Mouse (Mus musculus): ENCODE data around the gene Surf2.

The Surf2 gene

DNA sequence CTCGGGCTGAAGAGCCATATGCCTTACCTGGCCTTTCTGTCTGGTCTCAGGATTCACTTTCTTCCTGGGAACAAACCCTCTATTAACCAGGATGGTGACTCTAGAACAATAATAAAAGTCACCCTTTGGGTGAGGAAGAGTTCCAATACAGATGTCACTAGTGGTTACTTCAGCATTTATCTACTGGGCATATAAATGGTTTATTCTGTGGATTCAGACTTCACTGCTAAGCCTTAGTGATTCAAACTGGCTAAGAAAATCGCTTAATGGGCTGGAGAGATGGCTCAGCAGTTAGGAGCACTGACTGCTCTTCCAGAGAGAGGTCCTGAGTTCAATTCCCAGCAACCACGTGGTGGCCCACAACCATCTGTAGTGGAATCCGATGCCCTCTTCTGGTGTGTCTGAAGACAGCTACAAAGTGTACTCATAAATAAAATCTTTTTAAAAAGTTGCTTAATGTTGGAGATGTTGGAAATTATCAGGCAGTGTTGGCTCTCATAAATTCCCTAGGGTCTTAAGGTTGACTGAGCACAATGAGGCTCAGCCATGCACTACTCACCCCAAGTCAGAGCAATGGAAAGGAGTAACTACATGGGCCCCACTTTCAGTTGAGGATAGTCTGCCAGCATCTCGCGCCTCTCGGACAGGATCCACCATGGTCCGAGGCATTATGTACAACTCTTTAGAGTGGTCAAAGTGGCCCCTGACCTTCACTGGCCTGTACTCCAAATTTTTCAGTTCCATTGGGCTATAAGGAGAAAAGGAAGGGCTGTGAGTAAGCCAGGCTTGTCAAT is 1.8 kb upstream of the Surf2 start:
- DNase-seq (ENCODE audit: low read depth, low spot score), result no peak

DNA sequence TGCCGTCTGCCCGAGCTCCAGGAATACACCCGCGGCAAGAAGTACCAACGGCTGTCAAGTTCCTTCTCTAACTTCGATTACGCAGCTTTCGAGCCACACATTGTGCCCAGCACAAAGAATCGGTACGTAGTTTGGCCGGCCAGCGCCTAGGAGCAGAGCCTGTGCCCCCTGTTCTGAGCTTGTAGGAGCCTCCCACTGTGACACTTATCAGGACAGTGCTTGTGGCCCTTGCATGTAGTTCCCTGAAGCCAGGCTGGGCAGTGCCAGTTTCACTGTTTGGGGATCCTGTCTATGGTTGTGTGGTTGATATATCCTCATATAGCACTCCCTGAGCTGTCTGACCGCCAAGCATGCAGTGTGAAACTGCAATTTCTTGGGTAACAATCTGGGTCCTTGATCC is 571 bp downstream of the Surf2 start:
- no peak for DNase-seq (ENCODE audit: low read depth, low spot score)

DNA sequence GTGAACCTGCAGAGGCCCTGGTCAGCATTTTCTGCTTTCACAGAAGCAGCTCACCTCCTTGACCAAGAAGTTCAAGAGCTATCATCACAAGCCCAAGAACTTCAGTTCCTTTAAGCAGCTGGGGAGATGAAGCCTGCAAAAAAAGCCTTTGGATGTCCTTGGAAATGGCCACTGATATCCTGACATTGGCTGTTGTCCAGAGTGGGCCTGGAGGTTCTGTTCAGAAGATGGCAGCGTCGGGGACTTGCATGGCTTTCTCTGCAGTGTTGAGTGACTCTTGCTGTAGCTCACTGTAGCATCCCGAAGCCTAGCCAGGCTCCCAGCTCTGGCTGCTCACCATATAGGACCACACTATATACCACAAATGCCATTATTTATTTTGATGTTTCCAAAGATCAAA is 3.5 kb downstream of the Surf2 start:
- no peak for DNase-seq (ENCODE audit: low read depth, low spot score)

DNA sequence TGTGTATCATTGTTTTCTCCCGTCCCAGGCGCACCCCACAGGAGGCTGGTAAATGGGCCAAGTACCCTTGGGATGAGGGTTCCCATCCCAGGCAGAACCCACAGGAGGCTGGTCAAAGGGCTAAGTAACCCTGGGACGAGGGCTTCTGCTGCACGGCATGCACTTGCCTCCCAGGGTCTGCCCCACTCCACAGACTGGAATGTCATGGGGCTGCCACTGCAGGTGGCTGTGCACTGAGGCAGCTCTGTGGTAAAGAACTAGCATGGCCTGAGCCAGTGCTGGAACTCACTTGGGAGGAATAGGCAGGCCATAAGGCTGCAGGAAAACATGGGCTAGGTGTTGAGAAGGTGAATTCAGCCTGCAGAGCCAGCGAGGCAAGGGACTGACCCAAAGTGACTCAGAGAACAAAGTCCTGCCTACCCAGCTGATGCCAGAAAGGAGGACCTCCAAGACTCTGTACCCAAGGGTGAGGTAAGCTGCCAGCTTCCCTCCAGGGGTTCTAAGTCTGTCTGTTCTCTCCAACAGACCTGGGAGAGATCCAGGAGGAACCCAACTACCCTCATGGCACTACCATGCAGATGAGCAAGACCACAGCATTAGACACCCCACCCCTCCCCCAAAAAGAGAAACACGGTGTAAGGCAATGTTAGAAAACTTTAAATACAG is 4.2 kb downstream of the Surf2 start:
- no peak for DNase-seq (ENCODE audit: low read depth, low spot score)

DNA sequence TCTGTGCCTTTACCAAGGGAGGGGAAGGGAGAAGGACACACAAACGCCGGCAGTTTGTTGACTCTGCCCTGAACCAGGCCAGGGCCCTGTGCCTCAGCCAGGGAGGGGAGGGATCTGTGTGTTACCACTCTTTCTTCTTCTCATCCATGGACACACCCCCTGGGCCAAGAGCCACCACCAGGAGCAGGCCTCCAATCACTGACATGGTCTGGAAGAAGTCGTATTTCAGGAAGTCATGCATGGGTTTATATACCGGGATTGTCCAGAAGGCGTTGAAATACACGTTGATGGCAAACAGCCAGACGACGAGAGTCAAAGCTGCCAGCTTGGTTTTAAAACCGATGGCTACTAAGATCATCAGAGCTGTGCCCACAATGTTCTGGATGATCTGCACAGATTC is 5.6 kb downstream of the Surf2 start:
- no peak for DNase-seq (ENCODE audit: low read depth, low spot score)

DNA sequence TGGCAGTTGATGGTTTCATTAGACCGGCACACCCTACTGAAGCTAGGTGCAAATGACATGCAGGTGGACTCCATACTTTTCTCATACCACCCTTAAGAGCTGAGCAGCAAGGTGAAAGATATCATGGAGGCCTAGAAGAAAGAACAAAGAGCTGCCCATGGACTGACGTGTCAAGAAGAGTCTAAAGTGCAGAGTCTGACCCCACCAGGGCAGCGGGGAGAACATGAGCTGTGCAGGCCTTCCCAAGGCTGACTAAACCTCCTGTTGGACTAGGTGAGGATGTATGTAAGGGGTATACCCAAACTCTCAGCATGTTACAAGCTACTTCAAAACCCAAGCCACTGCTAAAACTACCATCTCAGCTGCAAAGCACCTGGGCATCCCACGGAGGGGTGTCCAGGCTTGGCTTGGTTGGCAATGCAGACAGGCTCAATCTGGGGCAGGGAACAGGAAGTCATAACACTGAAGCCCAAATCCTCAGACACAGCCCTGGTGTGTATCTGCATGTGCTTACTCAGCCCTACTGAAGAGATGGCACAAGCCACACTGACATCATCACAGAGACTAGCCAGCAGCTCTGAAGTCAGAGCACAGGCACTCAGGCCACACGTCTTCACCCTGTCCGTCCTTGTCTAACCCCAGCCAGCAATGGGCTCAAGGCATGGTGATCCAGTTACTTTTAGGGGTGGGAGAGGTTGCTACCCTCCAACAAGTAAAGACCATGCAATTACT is 11.7 kb downstream of the Surf2 start:
- no peak for DNase-seq (ENCODE audit: low read depth, low spot score)

DNA sequence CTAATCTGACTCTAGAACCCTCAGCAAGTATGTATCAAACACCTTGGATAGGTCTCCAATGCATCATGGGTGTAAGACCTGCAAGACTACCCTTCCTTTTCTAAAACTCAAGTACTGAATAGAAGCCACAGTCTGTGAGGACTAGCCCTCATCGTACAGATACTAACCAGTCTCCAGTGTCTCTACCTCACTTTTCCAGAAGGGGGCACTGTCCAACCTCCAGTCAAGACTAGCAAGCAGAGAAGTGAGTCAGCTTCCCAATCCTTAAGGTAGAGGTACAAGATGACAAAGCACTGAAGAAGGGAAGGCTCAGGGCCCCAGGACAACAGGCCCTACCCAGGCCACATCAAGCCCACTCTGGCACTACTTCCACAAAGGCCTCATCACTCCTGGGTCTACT is 14.2 kb downstream of the Surf2 start:
- DNase-seq (ENCODE audit: low read depth, low spot score), result peak; percentile 80

DNA sequence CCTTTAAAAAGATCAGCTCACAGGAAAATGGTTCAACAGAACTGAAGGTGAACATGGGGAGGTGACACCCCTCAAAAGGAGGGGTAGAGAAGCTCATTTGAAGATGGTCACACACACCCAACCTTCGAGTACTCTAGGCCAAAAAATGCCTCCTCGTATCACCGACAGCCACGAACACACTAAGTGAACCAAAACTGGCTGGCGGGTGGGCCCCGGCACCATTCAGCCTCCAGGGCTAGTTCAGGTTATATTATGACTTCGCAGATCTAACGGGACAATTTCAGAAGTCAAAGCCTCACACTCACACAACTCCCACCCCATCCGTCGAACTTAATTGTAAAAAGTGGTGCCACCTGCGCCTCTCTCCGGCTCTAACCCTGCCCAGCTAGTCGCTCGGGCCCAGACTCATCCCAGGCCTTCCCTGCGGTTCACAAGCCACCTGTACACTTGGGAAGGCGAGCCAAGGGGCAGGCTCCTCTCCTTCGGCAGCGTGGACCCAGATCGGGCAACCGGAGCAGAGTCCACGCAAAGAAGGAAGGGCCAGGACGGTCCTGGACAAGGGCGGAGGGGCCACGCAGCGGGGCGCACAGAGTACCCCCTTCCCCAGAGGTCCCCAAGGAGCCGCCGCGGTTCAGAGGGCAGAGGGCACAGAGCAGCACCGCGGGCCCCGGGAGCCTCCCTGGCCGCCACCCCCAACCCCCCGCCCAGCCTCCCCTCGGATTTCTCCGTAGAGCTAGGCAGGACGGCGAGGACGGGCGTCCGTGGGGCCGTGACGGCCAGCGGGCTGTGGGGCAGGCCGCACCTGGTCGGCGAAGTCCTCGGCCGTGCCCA is 16.5 kb downstream of the Surf2 start:
- DNase-seq (ENCODE audit: low read depth, low spot score), result peak; percentile 34

DNA sequence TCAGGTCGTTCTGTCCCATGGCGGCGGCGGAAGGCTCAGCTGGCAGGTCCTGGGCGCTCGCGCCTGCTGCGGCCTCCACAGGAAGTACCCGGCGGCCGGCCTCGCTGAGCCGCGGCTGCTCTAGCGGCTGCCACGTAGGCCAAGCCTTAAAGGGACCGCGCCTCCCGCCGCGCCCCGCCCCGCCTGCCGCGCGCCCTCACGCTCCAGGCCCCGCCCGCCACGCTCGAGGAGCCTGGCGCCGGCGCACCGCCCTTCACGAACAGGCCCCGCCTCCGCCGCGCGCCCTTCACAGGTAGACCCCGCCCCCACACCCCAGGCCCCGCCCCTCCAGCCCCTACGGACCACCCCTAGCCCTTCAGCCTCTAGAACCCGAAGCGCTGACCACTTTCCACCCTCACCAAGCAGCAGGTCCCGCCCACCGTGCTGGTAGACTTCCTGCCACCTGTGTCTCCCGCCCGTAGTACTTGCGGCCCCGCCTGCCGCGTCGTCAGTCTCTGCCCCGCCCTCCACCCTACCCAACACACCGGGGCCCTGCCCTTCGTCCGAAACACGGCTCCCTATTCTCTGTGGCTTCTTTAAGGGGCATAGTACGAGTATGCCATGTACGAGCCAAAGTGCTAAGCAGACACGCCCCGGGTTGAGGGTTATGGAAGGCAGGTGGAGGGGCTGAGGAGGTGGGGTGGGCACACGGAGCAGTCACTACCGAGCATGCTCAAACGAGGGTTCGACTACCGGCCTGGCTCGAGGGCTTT is 17.3 kb downstream of the Surf2 start, which contains the start of the genes Surf4 and Stkld1:
Surf4 (minus strand) TSS at position 625 of the 752 bp plus-strand sequence.
Stkld1 (plus strand) TSS at position 744 of the 752 bp plus-strand sequence.
- peak; percentile 84 for DNase-seq (ENCODE audit: low read depth, low spot score)

DNA sequence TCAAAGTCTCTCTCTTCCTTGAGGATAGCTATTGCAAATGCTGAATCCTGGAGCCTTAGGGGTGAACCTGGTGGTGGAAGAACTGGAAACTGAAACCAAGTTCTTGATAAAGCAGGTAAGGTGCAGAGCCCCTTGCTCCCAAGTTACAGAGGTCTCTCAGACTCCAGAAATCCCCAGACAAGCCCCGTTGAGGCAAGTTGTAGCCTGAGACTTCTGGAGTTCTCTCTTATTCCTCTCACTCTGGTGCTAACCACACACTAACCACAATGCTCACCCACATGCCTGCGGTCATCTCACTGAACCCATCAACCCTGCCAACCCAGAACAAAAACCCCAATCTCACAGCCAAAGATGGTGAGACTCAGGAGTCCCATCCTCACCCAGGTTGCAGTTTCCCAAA is 19.1 kb downstream of the Surf2 start:
- DNase-seq (ENCODE audit: low read depth, low spot score), result peak; percentile 42

DNA sequence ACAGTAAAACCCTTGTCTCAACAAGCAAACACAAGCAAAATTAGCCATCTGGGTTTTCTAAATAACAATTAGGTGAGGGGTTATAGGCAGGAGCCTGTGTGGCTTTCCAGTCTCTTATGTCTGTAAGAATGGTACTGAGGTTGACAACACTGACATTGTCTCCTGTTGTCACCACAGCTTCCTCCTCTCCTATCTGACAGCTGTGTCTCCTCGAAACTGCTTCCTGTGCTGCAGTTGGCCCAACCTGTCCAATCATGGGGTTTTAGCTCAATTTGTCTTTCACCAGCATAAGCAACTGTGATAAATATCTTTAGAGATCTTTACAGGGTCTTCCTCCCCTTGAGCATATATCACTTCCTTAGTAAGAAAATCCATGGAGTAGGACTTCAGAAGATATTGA is 20.3 kb downstream of the Surf2 start:
- DNase-seq (ENCODE audit: low read depth, low spot score), result no peak

DNA sequence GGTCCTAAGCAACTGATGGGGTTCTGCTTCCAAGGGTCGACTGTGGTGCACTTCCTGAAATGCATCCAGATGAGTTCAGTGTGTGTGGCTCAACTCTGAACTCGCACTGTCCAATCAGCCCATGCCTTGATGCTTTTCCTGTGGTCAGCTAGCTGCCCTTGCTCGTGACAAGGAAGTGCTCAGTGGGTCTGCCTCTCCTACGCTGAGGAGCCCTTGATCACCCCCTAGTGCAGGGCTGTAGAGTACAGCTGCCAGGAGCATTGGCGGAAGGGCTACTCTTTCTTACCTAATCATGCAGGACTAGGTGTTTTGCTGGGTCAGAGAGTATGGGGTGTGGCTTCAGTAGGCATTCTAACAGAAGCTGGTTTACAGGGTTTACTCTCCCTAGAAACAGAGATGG is 25.4 kb downstream of the Surf2 start:
- DNase-seq (ENCODE audit: low read depth, low spot score), result no peak

DNA sequence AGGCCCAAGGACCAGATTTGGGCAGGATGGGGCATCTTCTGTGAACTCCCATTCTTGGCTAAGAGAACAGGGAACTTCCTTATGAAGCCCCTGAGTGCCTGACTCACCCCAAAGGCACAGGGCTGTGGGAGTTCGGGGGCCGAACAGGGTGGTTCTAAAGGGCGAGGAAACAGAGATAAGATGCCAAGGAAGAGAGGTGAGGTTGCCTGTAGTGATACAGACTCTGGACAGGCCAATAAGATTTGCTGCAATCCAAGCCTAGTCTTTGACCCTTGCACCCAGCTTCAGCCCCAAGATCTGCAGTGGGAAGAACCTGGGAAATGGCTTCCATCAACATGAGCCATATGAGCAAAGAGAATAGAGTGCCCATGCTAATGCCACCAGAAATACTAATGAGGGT is 27.1 kb downstream of the Surf2 start:
- DNase-seq (ENCODE audit: low read depth, low spot score), result no peak

DNA sequence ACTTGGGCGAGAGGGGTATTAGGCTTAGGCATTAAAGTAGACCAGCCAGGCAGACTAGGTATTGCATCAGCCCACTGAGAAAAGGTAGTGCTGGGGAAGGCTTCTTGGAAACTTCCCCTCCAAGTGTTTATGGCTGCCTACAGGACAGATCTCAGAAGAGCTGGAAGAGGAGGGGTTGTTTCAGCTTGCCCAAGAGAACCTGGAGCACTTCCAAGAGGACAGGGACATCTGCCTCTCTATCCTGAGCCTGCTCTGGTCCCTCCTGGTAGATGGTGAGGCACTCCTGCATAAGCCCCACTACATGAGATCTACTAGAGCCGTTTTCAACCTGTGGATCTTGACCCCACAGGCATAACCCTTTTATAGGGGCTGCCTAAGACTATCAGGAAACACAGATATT is 34.2 kb downstream of the Surf2 start:
- DNase-seq (ENCODE audit: low read depth, low spot score), result no peak

DNA sequence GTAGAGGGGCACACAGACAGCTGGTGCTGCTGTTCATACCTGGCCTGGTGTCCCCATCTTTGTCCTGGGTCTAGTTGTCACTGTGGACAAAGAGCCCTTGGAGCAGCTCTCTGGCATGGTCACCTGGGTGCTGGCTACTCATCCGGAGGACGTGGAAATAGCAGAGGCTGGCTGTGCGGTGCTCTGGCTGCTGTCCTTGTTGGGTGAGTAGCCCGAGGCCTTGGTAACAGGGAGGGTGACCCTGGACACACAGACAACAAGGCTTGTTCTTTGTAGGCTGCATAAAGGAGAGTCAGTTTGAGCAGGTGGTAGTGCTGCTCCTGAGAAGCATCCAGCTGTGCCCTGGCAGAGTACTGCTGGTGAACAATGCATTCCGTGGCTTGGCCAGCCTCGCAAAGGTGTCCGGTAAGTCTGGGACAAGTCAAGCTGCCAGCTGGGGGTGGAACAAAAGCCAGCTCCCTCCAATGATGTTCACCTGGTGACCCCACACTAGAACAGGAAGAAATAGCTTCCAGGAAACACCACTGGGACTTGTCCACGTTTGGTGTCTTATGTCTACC is 35.3 kb downstream of the Surf2 start:
- DNase-seq (ENCODE audit: low read depth, low spot score), result no peak

DNA sequence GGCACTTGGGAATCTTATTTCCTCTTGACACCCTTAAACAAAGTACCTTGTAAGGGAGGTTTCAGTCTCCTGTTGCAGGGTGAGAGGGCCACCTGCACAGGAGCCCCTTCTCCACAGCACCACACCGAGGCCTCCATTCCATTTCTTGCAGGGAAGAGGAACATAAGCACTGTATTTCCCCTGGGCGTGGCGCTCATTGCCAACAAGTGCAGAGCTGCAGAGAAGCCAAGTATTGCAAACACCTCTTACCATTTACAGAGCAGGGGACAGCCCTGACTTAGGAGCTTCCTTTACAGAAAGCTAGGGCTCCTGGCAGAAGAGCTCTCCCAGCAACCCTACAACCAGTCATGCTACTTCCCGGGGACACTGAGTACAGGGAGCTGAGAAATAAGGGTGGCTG is 36.0 kb downstream of the Surf2 start:
- DNase-seq (ENCODE audit: low read depth, low spot score), result no peak

DNA sequence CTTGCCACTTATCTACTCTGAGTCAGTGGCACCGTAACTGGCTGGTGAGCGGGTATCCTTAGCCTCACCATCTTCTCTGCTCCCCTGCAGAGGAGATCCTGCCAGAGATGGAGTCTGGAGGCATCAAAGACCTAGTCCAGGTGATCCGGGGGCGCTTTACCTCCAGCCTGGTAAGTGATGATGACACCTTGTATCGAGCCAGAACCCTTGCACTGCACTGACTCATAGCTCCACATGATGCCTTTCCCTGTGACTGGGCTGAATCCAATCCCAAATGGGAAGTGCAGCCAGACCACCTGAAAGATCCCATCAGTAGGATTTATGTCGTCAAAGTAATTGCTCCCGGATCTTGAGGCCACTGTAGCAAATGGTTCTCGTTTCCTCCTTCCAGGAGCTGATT is 36.7 kb downstream of the Surf2 start:
- DNase-seq (ENCODE audit: low read depth, low spot score), result no peak

DNA sequence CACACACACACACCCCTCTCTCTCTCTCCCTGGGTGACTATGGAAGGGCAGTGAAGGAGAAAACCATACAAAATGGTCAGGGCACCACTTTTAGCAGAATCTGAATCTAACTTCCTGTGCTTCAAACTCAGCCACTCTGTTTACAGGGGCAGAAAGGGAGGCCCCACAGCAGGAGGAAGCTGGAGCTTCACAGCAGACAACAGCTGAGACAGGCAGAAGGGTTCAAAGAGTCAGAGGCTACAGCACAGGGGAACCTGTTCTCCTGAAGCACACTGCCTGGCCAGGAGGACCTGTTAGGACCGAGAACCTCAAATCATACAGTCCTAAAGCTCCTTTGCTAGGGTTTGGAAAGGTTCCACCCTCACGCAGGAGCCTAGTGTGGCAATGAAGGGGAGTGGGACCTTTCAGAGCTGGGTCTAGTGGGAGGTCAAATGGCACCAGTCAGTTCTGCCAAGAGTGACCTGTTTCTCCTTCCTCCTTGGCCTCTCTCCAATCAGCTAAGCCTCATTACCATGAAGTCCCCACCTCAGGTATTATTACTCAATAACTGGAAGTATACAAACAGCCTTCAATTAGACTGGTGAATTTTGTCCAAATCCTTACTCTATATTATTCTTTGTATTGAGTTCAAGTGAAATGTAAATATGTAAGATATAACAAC is 38.7 kb downstream of the Surf2 start:
- DNase-seq (ENCODE audit: low read depth, low spot score), result no peak

DNA sequence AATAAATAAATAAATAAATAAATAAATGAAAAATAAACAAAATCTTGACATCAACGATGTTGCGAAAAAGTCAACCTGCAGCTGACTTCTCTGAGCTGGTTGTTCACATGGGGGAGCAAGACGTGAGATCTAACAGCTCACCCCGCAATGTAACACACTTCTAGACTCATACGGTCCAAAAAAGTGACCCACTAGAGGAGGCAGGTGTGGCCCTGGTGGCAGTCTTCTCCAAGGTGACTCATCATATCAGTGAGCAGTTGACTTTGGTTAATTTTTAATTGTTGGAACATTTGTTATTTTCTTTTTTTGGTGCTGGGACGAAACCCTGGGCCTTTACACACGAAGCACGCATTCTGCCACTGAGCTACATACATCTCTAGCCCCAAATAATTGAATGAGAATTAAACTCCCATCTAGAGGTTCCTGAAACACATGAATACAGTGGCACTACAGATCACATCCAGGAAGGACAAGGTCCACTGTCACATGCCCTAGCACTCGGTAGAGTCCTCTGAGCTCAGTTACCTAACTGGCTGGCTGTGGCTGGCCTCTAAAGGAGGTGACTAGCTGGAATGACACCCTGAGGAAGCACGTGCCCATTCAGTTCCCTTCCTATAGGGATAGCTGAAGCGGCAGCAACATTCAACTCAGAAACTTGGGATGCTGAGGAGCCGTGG is 40.8 kb downstream of the Surf2 start:
- DNase-seq (ENCODE audit: low read depth, low spot score), result no peak

DNA sequence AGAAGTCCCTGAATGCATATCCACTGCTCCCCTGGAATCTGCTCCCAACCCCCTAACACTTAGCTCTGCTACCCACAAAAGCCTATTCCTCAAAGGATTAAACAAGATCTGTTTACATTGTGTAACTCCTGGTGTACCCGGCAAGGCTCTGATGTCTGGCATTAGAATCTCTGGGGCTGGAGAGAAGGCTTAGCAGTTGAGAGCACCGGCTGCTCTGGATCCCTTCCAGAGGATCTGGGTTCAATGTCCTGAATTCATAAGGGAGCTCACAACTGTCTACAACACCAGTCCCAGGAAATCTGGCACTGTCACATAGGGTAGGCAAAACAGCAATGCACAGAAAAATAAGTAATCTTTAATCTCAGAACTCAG is 41.3 kb downstream of the Surf2 start:
- DNase-seq (ENCODE audit: low read depth, low spot score), result no peak

All from 3T3-L1 (cell line).